Mouse (Mus musculus): ENCODE data around the gene Gm49325. TPM values are rescaled to one million over a fixed set of nuclear protein-coding genes. Genes with fewer than 3 reads are reported as not detected.

Gene Gm49325
- polyA plus RNA-seq, 1 experiment, result 8.8 TPM

GRCm38 (mm10) chr10:77629163-77629562 is 23.2 kb downstream of the Gm49325 start:
- TF ChIP-seq TCF12 (IDR thresholded peaks at IDR 0.05; ENCODE audit: insufficient read depth, poor library complexity, severe bottlenecking), result no peak
- TF ChIP-seq SRF (IDR thresholded peaks at IDR 0.05; ENCODE audit: control insufficient read depth, insufficient read length, low read depth), result no peak
- TF ChIP-seq CEBPB (IDR thresholded peaks at IDR 0.05; ENCODE audit: insufficient read depth, poor library complexity, severe bottlenecking), result no peak
- TF ChIP-seq MYOD1 (IDR thresholded peaks at IDR 0.05; ENCODE audit: control insufficient read depth in 1 of 3, insufficient read length in 2 of 3, low read depth in 2 of 3), result no peak
- TF ChIP-seq USF1 (IDR thresholded peaks at IDR 0.05; ENCODE audit: low read depth), result no peak
- TF ChIP-seq MAX (IDR thresholded peaks at IDR 0.05; ENCODE audit: low read depth), result no peak
- no peak for TF ChIP-seq POLR2AphosphoS2 (IDR thresholded peaks at IDR 0.05; ENCODE audit: insufficient read length, low read depth)
- TF ChIP-seq REST (IDR thresholded peaks at IDR 0.05; ENCODE audit: insufficient read depth, insufficient read length), result no peak
- TF ChIP-seq E2F4 (IDR thresholded peaks at IDR 0.05; ENCODE audit: insufficient read depth), result no peak
- no peak for TF ChIP-seq TCF3 (IDR thresholded peaks at IDR 0.05; ENCODE audit: insufficient read length, low read depth)
- no peak for TF ChIP-seq POLR2A (IDR thresholded peaks at IDR 0.05; ENCODE audit: insufficient read length, low read depth)
- TF ChIP-seq MYOG (IDR thresholded peaks at IDR 0.05; ENCODE audit: control insufficient read depth in 1 of 3, insufficient read depth in 1 of 3, insufficient read length in 2 of 3, low read depth in 2 of 3), result no peak
- Histone ChIP-seq H3ac (ENCODE audit: control insufficient read depth, insufficient read length) (no peak overlapping the region), H3K4me3 (no peak overlapping the region), H3K27me3 (ENCODE audit: control insufficient read depth, insufficient read depth, insufficient read length) (no peaks in the 10 kb centered on the region), H3K36me3 (ENCODE audit: control insufficient read depth, insufficient read depth) (peaks cover 10% of the 10 kb centered on the region), H3K79me2 (ENCODE audit: control insufficient read depth, insufficient read depth) (peaks cover 95% of the 10 kb centered on the region), H3K4me2 (ENCODE audit: low read depth) (no peak overlapping the region)

GRCm38 (mm10) chr10:77629970-77630369 is 24.0 kb downstream of the Gm49325 start:
- peaks cover 88% of the 10 kb centered on the region for H3K79me2 ChIP-seq (ENCODE audit: control insufficient read depth, insufficient read depth)
- no peak overlapping the region for H3K4me3 ChIP-seq
- H3K36me3 ChIP-seq (ENCODE audit: control insufficient read depth, insufficient read depth), result peaks cover 10% of the 10 kb centered on the region
- no peaks in the 10 kb centered on the region for H3K27me3 ChIP-seq (ENCODE audit: control insufficient read depth, insufficient read depth, insufficient read length)
- no peak overlapping the region for H3ac ChIP-seq (ENCODE audit: control insufficient read depth, insufficient read length)
- H3K4me2 ChIP-seq (ENCODE audit: low read depth), result no peak overlapping the region
- TF ChIP-seq CEBPB (IDR thresholded peaks at IDR 0.05; ENCODE audit: insufficient read depth, poor library complexity, severe bottlenecking) (no peak), TCF3 (IDR thresholded peaks at IDR 0.05; ENCODE audit: insufficient read length, low read depth) (no peak), E2F4 (IDR thresholded peaks at IDR 0.05; ENCODE audit: insufficient read depth) (no peak), MYOD1 (IDR thresholded peaks at IDR 0.05; ENCODE audit: control insufficient read depth in 1 of 3, insufficient read length in 2 of 3, low read depth in 2 of 3) (no peak), POLR2A (IDR thresholded peaks at IDR 0.05; ENCODE audit: insufficient read length, low read depth) (no peak), POLR2AphosphoS2 (IDR thresholded peaks at IDR 0.05; ENCODE audit: insufficient read length, low read depth) (no peak), MAX (IDR thresholded peaks at IDR 0.05; ENCODE audit: low read depth) (no peak), TCF12 (IDR thresholded peaks at IDR 0.05; ENCODE audit: insufficient read depth, poor library complexity, severe bottlenecking) (no peak), USF1 (IDR thresholded peaks at IDR 0.05; ENCODE audit: low read depth) (no peak), SRF (IDR thresholded peaks at IDR 0.05; ENCODE audit: control insufficient read depth, insufficient read length, low read depth) (no peak), REST (IDR thresholded peaks at IDR 0.05; ENCODE audit: insufficient read depth, insufficient read length) (no peak), MYOG (IDR thresholded peaks at IDR 0.05; ENCODE audit: control insufficient read depth in 1 of 3, insufficient read depth in 1 of 3, insufficient read length in 2 of 3, low read depth in 2 of 3) (no peak)

- Histone ChIP-seq H3K36me3 (ENCODE audit: control insufficient read depth, insufficient read depth) (peaks cover 41% of the 10 kb centered on the region), H3K79me2 (ENCODE audit: control insufficient read depth, insufficient read depth) (peaks cover 81% of the 10 kb centered on the region), H3ac (ENCODE audit: control insufficient read depth, insufficient read length) (no peak overlapping the region), H3K4me3 (no peak overlapping the region), H3K27me3 (ENCODE audit: control insufficient read depth, insufficient read depth, insufficient read length) (no peaks in the 10 kb centered on the region), H3K4me2 (ENCODE audit: low read depth) (no peak overlapping the region)
- TF ChIP-seq MAX (IDR thresholded peaks at IDR 0.05; ENCODE audit: low read depth), result no peak
- no peak for TF ChIP-seq USF1 (IDR thresholded peaks at IDR 0.05; ENCODE audit: low read depth)
- no peak for TF ChIP-seq POLR2AphosphoS2 (IDR thresholded peaks at IDR 0.05; ENCODE audit: insufficient read length, low read depth)
- TF ChIP-seq TCF3 (IDR thresholded peaks at IDR 0.05; ENCODE audit: insufficient read length, low read depth), result no peak
- TF ChIP-seq CEBPB (IDR thresholded peaks at IDR 0.05; ENCODE audit: insufficient read depth, poor library complexity, severe bottlenecking), result no peak
- no peak for TF ChIP-seq MYOG (IDR thresholded peaks at IDR 0.05; ENCODE audit: control insufficient read depth in 1 of 3, insufficient read depth in 1 of 3, insufficient read length in 2 of 3, low read depth in 2 of 3)
- no peak for TF ChIP-seq POLR2A (IDR thresholded peaks at IDR 0.05; ENCODE audit: insufficient read length, low read depth)
- no peak for TF ChIP-seq REST (IDR thresholded peaks at IDR 0.05; ENCODE audit: insufficient read depth, insufficient read length)
- TF ChIP-seq E2F4 (IDR thresholded peaks at IDR 0.05; ENCODE audit: insufficient read depth), result no peak
- no peak for TF ChIP-seq TCF12 (IDR thresholded peaks at IDR 0.05; ENCODE audit: insufficient read depth, poor library complexity, severe bottlenecking)
- TF ChIP-seq MYOD1 (IDR thresholded peaks at IDR 0.05; ENCODE audit: control insufficient read depth in 1 of 3, insufficient read length in 2 of 3, low read depth in 2 of 3), result no peak
- TF ChIP-seq SRF (IDR thresholded peaks at IDR 0.05; ENCODE audit: control insufficient read depth, insufficient read length, low read depth), result no peak
Measured at GRCm38 (mm10) chr10:77634016-77634415, 28.0 kb downstream of the Gm49325 start.

GRCm38 (mm10) chr10:77634452-77635231 is 28.6 kb downstream of the Gm49325 start:
- Histone ChIP-seq H3K4me3 (no peak overlapping the region), H3K4me2 (ENCODE audit: low read depth) (no peak overlapping the region), H3K36me3 (ENCODE audit: control insufficient read depth, insufficient read depth) (peaks cover 41% of the 10 kb centered on the region), H3K27me3 (ENCODE audit: control insufficient read depth, insufficient read depth, insufficient read length) (no peaks in the 10 kb centered on the region), H3ac (ENCODE audit: control insufficient read depth, insufficient read length) (no peak overlapping the region), H3K79me2 (ENCODE audit: control insufficient read depth, insufficient read depth) (peaks cover 81% of the 10 kb centered on the region)
- TF ChIP-seq E2F4 (IDR thresholded peaks at IDR 0.05; ENCODE audit: insufficient read depth), result no peak
- no peak for TF ChIP-seq REST (IDR thresholded peaks at IDR 0.05; ENCODE audit: insufficient read depth, insufficient read length)
- TF ChIP-seq MYOD1 (IDR thresholded peaks at IDR 0.05; ENCODE audit: control insufficient read depth in 1 of 3, insufficient read length in 2 of 3, low read depth in 2 of 3), result no peak
- TF ChIP-seq USF1 (IDR thresholded peaks at IDR 0.05; ENCODE audit: low read depth), result no peak
- TF ChIP-seq POLR2AphosphoS2 (IDR thresholded peaks at IDR 0.05; ENCODE audit: insufficient read length, low read depth), result no peak
- no peak for TF ChIP-seq MAX (IDR thresholded peaks at IDR 0.05; ENCODE audit: low read depth)
- TF ChIP-seq MYOG (IDR thresholded peaks at IDR 0.05; ENCODE audit: control insufficient read depth in 1 of 3, insufficient read depth in 1 of 3, insufficient read length in 2 of 3, low read depth in 2 of 3), result no peak
- no peak for TF ChIP-seq CEBPB (IDR thresholded peaks at IDR 0.05; ENCODE audit: insufficient read depth, poor library complexity, severe bottlenecking)
- TF ChIP-seq TCF3 (IDR thresholded peaks at IDR 0.05; ENCODE audit: insufficient read length, low read depth), result no peak
- no peak for TF ChIP-seq TCF12 (IDR thresholded peaks at IDR 0.05; ENCODE audit: insufficient read depth, poor library complexity, severe bottlenecking)
- no peak for TF ChIP-seq SRF (IDR thresholded peaks at IDR 0.05; ENCODE audit: control insufficient read depth, insufficient read length, low read depth)
- TF ChIP-seq POLR2A (IDR thresholded peaks at IDR 0.05; ENCODE audit: insufficient read length, low read depth), result no peak
